Mouse (Mus musculus): ENCODE data around the gene Palld.

The Palld gene

DNA sequence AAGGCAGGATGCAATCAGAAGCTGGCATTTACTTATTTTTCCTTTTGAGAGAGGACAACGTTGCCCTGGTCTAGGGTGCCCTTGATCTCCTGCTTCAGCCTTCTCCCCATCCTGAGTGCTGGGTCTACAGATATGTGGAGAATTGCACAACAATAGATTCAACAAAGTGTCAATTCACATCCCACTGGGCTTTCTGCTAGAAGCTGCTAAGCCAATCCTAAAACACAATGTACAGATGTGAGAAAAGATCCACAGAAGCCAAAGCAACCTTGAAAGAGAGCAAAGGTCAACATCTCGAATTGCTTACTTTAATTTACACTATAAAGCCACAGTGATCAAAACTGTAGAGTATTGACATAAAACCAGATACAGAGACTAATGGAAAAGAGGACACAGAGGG is 270.2 kb downstream of the Palld start:
- DNase-seq (ENCODE audit: low read depth, low spot score), result no peak

GRCm38 (mm10) chr8:61629631-61629968 is 272.9 kb downstream of the Palld start:
- no peak for DNase-seq (ENCODE audit: low read depth, low spot score)

GRCm38 (mm10) chr8:61628938-61629630 is 273.4 kb downstream of the Palld start:
- DNase-seq (ENCODE audit: low read depth, low spot score), result no peak

DNA sequence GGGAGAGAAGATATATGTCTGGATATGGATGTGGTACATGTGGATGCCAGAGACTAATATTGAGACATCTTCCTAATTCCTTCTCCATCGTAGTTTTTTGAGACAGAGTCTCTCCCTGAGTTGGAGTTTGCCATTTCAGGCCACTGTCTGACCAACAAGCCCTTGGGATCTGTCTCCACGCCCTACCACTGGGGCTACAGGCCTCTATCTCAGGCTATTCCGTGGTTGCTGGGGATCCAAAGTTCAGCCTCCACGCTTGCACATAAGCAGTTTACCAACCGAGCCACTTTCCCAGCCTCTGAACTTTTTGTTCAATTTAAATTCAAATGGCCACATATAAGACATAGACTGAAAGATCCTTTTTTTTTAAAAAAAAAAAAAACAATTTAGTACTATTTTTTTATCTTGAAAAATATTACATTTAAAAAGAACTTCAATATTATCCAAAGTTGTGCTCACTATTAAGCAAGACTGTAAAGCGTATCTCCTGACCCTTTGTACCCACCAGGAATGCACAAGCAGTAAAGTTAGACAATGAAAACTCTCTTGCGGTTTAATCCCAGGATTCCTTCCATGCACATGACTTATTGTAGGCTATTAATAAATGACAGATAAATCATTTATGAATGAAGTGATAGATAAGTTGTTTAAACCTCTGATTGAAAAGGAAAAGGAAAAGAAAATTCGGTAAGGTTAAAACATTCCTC is 276.1 kb downstream of the Palld start:
- no peak for DNase-seq (ENCODE audit: low read depth, low spot score)

- DNase-seq (ENCODE audit: low read depth, low spot score), result no peak
Observed at GRCm38 (mm10) chr8:61625656-61626210, 276.8 kb downstream of the Palld start.

- DNase-seq (ENCODE audit: low read depth, low spot score), result no peak
Observed at GRCm38 (mm10) chr8:61623485-61624417, 278.7 kb downstream of the Palld start.

GRCm38 (mm10) chr8:61621300-61621699 is 281.2 kb downstream of the Palld start:
- no peak for DNase-seq (ENCODE audit: low read depth, low spot score)

DNA sequence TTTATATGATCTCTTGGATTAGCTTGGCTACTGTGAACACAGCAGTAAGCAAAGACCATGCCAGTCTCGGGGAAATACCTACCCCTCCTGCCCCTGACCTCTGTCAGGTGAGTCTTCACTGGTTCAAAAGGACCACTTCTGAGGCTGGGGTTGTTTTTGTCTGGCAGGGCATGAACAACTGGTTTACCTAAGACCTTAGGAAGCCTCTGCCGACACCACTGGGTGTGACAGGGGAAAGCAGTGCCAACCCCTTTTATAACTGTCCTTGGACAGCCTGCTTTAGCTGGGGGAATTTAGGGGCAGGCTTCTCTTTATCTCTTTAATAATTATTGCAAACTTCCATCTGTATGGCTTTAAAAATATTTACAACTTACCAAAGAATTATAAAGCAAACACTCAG is 284.8 kb downstream of the Palld start:
- no peak for DNase-seq (ENCODE audit: low read depth, low spot score)

DNA sequence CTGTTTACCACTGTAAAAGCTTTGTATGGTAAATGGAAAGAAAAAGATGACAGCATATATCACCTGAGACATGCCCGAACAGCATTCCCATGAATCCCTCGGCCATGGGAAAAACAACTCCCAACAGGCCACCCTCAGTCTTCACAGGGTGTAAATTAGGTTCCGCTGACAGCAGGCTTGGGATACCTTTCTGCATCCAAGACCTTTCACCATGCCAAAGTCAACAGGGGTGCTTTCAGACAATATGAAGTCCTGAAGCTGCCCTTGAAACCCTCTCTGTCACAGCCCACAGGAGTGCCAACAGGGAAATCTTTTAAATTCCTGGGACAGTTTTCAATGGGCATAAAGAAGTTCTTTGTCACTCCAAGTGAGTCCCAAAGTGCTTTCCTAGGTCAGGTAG is 285.4 kb downstream of the Palld start:
- no peak for DNase-seq (ENCODE audit: low read depth, low spot score)

GRCm38 (mm10) chr8:61615711-61616697 is 286.5 kb downstream of the Palld start:
- no peak for DNase-seq (ENCODE audit: low read depth, low spot score)

- no peak for DNase-seq (ENCODE audit: low read depth, low spot score)
Observed at GRCm38 (mm10) chr8:61611741-61612140, 290.7 kb downstream of the Palld start.

- no peak for DNase-seq (ENCODE audit: low read depth, low spot score)
Observed at GRCm38 (mm10) chr8:61611077-61611476, 291.4 kb downstream of the Palld start.

DNA sequence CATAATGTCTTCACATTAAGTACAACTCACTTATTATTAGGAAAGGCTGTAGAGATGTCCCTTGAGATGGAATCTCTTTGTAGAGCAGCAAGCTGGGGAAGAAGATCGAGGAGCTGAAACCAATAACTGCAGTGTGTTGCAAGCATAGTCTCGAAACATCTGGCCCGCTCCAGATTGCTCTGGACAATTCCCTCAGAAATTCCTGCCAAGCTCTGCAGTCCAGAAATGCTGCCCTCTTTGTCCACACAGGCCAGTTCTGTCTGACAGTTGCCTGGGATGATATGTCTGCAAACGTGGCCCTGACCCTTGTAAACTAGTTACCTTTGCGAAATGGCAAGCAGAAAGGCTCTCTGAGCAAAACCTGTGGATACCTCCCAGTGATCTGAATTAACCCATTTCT is 291.9 kb downstream of the Palld start:
- no peak for DNase-seq (ENCODE audit: low read depth, low spot score)

GRCm38 (mm10) chr8:61607463-61607813 is 295.1 kb downstream of the Palld start:
- no peak for DNase-seq (ENCODE audit: low read depth, low spot score)

DNA sequence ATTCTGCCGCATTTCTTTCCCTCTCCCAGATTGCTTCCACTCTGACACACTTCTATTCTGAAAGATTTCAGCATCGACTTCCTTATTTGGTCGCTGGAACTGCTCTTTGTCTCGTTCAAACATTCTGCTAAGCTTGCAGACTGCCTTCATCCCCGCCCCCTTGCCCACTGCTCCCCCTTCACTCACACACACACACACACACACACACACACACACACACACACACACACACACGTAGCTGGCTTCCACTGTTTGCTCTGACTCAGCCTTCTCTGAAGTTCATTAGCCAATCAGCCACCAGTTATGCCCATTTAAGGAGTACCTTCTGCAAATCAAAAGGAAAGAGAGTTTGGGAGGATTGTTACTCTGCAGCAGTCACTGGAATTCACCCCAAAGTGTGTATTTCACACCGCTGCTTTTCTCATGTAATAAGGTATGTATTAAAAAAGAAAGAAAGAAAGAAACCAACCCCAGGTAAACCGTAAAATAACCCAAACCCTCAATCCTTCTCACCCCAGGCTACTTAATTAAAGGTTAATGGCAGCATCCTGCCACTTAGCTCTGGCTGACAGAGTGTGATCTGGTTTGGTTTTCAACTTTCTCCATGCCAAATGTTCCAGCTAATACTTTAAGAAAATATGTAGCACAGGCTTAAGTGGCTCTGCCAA is 295.6 kb downstream of the Palld start:
- peak; percentile 51 for DNase-seq (ENCODE audit: low read depth, low spot score)

GRCm38 (mm10) chr8:61604871-61605270 is 297.6 kb downstream of the Palld start:
- DNase-seq (ENCODE audit: low read depth, low spot score), result no peak

DNA sequence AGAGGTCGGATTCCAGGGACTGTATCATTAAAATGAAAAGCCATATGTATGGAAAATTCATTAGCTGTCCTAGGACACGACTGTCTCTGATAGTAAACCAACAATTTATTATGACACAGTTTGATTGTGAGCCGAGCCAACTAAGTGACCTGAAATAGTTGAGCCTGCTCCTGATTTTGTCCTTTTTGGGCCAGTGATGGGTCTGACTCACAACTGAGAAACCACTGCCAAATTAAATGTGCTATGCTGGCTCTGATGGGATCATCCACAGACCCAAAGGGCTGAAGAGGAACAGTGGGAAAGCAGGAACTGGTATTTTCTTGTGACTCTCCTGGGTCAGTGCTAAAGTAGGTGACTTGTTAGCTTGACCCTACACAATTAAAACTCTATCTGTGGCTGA is 305.6 kb downstream of the Palld start:
- DNase-seq (ENCODE audit: low read depth, low spot score), result no peak

DNA sequence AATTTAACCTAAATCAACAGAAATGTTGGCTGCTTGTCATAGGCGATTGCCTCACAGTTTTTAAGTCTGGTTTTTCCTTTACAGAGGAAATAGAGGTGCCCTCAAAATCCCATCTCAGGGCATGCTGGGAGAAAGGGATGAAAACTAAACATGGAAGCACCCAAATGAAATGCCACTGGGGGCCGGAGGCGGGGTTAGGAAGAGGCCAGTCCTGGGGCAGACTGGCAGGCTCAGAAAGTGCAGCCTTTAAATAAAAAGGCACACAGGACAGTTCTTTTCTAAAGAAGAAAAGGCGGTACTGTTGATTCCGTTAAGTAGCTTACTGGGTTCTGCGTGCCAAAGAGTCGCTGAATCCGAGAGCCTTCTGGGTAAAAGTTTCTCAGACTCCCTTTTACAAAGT is 311.0 kb downstream of the Palld start:
- no peak for DNase-seq (ENCODE audit: low read depth, low spot score)

DNA sequence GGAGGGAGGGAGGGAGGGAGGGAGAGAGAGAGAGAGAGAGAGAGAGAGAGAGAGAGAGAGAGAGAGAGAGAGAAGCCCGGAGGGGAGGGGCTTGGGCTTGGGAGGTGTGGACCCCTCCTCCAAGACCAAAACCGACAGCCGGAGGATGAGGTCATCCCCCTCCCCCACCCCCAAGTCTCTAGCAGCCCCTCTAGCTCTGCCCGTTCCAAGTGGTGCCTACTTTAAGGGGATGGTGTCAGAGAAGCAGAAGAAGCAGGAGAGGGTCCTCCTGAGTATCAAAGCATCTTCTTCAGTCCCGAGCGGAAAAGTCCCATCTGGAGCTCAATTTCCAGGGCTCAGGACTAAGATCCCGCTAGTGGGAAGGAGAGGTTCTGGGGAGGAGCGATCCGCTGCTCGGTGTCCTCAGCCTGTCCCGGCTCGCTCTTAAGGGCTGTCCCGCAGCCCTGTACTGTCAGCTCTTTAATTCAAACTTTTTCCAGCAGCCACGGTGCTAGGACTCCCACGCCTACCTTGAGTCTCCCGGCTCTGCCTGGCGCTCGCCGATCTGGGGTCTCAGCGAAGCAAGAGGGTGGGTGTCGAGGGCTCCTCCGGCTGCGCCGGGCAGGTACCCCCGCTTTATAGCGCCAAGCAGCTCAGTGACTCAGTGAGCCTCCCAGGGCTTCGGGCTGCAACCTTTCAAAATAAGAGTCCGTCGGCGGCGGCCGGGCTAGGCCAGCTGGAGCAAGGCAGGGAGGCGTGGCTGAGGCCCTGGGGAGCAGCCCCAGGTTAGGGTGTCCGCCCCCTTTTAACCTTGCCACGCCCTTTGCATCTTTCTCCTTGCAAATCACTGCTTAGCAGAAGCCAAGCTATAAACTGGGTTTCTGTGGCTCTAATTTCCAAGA is 311.7 kb downstream of the Palld start:
- peak; percentile 78 for DNase-seq (ENCODE audit: low read depth, low spot score)
